Mouse (Mus musculus) kidney, postnatal 36 days (tissue): ENCODE results near the gene Pdgfra.

Experiments
- DNase-seq, 2 experiments: peaks; one replicate each; pipeline ENCODE4 v3.0.0; 2021 to 2022; ENCODE audit warnings: mixed read lengths in 2 of 2

Pdgfra gene

DNA sequence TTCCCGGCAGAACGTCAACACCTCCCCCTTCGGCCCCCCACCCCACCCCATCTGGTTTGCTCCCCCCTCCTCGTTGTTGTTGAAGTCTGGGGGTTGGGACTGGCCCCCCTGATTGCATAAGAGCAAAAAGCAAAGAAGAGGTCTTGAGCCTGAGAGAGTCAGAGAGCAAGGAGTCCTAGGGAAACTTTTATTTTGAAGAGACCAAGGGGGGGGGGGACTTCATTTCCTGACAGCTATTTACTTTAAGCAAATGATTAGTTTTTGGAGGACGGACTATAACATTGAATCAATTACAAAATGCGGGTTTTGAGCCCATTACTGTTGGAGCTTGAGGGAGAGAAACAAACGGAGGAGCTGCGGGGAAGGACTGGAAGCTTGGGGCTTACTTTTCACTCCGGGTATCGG lies at the start of gene Pdgfra:
Gene Pdgfra (plus strand): TSS at position 272 of the 405 bp plus-strand sequence.
- peak; percentile 26 to 50 for DNase-seq

DNA sequence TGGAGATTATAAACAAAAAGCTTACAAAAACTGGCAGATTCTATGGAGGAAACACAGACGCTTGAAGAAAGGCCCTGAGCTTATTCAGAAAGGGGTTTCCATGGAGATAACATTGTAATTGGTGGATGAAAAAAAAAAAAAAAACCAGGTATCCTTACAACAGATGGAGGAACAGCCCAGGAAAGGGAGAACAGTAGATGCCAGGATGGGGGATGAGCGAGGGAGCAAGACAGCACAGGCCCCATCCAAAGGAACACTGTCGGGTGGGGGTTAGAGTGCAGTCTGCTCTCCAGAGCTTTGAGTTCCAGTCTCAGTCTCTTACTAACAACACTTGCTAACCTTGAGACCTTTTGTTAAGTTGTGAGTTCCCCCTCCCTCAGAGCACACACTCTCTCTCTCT lies 45.6 kb upstream of the Pdgfra start:
- DNase-seq: no peak

DNA sequence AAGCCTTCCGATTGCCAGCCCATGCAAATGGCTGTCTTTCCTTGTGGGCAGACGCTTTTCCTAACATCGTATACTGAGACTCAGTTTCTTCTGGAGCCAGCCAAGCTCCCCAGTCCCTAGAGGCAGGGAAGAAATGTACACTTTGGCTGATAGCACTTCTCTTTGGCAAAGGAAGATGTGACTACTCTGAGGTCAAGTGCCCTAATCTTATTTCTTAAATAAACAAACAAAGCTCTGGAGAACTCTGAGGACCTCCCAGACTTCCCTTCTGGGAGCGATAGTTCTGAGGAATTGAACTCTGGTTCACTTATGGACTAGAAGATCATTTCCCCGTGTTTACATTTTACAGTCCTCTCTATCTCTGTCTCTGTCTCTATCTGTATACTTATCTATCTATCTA lies 42.7 kb upstream of the Pdgfra start:
- no peak for DNase-seq

- DNase-seq: no peak
These were observed 40.3 kb upstream of the Pdgfra start for GRCm38 (mm10) chr5:75111781-75112180.

DNA sequence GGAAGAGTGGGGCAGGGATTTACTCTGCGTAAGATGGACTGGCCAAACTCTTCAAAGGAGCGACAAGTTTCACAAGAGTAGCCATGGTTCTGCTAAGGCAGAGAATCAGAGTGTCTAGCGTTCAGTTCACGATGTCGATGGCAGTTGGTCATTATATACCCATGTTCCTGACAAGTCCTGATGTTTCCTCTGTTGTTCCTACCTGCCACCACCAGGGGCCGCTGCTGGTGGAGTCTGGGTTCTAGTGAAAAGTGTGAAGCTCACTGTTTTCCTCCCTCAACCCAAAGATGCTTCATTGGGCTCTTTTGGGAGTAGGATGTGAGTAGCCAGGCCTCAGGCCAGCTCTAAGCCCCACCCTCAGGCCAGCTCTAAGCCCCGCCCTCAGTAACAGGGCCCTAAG lies 33.3 kb upstream of the Pdgfra start:
- DNase-seq: peak in 1 of 2 experiments; percentile 17

- no peak for DNase-seq
These were observed 30.4 kb upstream of the Pdgfra start for GRCm38 (mm10) chr5:75121646-75122045.

DNA sequence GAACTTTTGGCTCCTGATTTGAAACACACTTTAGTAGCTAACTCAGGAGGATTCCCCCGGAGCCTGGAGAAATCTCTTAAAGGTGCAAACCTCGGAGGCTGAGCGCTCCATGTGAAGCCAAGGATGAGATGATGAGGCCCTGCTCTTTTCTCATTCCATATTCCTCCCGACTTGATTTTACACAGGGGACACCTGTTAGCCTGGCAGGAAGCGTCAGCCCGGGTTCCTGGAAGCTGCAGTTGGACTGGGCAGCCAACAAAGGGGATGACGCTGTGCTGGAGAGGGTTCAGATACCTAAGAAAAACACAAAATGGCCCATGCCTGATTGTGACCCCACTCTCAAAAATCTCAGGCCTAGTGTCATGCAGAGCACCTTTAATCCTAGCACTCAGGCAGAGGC lies 17.4 kb upstream of the Pdgfra start:
- no peak for DNase-seq

DNA sequence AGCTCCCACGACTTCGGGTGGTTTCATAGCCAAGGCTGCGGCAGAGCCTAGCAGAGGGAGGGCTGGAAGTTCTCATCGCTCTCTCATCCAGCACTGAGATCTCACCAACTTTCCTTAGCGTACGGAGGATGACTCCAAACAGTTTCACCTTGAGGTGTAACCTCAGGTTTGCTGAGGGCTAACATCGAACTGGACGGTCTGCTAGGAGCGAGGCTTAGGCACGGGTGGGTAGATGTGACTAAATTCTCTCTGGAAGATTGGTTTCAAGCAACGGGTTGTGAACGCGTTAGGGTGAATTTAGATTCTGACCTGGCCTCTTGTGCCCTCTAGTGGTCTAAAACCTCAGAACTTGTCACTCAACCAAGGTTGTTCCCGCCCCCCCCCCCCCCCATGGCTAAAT lies 9.0 kb upstream of the Pdgfra start:
- DNase-seq: peak; percentile 69 to 79

DNA sequence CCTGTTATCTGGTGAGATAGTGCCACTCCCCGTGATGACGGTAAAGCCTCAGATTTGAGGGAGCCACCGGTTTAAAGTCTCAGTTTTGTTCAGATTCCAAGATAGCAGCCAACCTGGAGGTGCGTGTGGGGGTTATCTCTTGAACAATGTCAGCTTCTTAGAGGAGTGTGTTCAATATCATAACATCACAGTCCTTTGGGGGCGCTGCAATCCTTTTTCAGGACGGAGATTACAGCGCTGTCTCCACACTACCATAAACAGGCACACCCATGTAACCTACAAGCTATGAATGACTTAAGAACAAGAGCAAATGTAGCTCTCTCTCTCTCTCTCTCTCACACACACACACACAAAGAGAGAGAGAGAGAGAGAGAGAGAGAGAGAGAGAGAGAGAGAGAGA lies 8.3 kb upstream of the Pdgfra start:
- no peak for DNase-seq

DNA sequence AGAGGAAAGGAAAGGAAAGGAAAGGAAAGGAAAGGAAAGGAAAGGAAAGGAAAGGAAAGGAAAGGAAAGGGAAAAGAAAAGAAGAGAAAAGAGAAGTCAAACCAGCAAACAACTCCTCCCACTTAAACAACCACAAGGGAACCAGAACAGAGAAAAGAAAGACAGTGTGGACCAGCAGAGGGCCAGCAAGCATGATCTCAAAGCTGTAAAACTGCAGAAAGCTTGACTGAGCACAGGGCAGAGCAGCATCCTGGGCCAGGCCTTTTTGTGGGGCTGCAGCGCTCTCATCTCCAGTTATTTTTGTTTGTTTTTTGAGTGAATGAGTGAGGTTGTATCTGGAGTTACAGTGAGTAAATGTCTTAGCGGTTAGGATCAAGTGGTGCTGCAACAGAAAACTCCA lies 6.8 kb upstream of the Pdgfra start:
- DNase-seq: no peak

- no peak for DNase-seq
These were observed 5.6 kb upstream of the Pdgfra start for GRCm38 (mm10) chr5:75146469-75146868.

DNA sequence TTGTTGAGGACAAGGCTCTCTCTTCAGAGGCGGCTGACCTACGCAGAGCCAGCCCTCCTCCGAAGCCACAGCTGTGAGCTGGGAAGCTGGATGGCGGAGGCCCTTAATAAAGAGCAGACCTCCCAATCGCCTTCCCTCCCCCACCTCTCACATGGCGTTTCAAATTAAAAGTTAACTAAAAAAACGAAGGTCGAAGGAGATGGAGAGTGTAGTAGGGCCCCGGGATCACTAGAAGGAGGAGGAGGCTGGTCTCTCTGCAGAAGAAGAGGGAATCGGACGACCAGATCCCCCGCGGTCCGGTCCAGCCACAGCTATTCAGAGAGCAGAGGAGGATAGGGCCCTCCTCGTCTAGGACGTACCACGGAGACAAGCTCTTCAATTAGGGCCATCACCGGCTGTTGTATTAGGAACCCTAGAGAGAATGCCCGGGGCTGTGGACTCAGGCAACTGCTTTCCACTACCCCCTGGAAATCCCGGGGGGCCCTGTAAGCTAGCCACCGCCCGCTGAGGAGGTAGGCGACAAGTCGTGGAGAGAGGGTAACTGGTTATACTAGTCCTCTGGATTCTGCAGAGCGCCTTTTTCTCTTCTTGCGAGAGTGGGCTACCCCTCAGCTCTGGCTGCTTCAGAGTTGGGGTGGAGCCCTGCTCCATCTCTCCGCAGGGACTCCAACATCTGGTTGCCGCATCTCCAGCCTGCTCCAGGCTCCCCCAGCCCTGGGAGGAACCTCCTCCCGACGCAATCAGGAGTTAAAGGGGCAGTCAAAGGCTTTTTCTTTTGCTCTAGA lies 3.6 kb upstream of the Pdgfra start:
- peak in 1 of 2 experiments; percentile 35 for DNase-seq

- DNase-seq: no peak
These were observed 2.7 kb upstream of the Pdgfra start for GRCm38 (mm10) chr5:75149380-75149779.

DNA sequence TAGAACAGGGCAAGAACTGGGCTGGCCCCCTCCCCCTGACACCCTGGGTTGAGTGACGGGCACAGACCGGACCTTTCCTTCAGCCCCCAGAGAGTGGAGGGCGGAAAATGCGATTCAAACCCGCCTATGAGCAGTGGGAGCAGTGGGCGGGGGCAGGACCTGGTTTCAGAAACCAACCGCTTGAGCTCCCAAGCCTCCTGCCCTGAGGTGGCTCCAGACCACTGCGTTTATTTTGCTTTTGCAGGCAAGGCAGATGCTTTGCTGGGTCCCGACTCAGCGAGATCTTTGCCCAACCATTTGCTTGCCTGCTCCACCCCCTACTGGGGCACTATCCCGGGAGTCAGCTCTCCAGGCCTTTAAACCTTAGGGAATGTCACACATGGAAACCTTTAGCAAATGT lies 2.2 kb upstream of the Pdgfra start:
- DNase-seq: peak in 1 of 2 experiments; percentile 48

DNA sequence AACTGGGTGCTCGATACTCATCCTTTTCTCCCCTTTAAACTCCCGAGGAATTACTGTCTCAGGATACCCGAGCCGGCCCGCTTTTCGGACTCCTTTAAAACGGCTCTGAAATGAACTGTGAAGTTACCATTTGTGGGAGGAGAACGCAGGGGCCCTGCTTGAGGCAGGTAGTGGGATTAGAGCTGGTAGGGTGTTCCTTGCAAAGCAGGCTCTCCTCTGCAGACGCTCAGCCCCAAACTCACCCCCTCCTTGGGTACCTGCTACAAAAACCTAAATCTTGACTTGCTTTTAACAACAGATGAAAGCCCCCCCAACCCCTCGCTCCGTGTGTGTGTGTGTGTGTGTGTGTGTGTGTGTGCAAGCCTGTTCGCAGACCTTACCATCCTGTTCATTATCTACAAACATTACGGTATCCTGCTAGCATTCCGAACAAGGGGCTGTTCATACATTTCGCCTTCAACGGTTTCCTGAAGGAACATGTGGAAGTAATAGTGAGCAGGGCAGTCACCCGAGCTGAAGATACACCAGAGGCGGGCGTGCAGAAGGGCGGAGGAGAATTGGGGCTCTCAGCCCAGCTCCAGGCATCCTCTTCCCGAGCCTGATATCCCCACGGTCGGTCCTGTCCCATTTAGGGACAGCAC lies 1.6 kb upstream of the Pdgfra start:
- no peak for DNase-seq

- DNase-seq: peak; percentile 68 to 84
These were observed 769 bp upstream of the Pdgfra start for GRCm38 (mm10) chr5:75151146-75151900.

DNA sequence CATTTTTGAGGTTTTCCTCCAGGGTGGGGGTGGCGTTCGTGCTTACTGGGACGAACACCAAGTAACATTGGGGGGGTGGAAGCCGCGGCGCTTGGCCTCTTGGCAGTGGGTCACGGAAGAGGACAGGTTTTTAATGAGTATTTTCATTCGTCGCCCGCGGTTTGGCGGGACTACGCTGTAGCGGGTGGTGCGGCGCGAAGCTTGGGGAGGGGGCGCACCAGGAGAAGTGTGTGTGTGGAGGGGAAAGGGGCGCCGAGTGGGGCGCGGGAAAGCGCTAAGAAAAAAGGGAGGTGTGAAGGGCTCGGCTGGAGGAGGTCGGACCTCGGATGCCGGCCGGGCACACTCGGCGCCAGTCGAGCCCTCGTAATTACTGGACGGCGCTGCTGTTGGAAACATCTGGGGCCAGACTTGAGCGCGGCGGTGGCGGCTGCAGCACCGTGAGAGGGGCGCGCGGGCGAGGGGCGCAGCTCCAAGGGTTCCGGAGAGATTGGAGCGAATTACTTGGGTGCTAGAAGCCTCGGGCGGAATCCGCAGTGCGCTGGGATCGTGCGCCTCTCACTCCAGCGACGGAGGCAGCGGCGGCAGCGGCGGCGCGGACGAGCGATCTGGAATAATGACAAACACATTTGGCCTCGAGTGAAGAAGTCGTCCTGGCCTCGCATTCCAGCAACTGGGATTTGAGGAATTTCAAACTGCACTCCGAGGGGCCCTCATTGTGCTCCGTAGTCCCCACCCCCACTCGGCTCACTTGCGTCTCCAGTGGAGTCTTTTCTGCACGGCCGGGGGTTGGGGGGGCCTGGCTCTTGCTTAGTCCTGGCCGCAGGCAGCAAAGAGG lies 916 bp downstream of the Pdgfra start:
- DNase-seq: peak in 1 of 2 experiments; percentile 52

DNA sequence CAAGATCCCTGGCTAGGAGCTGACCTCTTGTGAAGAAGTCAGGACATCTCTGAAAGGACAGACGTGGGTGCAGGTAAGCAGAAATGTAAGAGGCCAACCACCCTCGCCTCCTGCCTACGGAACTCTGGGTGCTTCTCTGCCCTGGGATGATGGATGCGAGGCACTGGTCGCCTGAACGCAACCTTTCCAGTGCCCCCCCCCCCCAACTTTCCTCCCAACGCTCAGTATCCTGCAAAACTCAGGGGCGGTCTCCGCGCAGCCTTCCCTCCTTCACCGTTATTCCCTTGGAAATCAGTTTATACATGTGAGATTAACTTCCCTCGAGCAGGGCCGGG lies 1.5 kb downstream of the Pdgfra start:
- DNase-seq: no peak

GRCm38 (mm10) chr5:75153961-75154620 lies 2.0 kb downstream of the Pdgfra start:
- DNase-seq: peak in 1 of 2 experiments; percentile 38

GRCm38 (mm10) chr5:75154621-75155235 lies 2.6 kb downstream of the Pdgfra start:
- peak in 1 of 2 experiments; percentile 47 for DNase-seq

GRCm38 (mm10) chr5:75155281-75155680 lies 3.2 kb downstream of the Pdgfra start:
- DNase-seq: no peak
